Mouse (Mus musculus) myocyte (in vitro differentiated cells): ENCODE measurements at regions not wholly inside any gene's neighbourhood (a gene's known extent, or its start where the extent isn't known, plus 50 kb on each side); places are given as distances from the start of the nearest gene placed in this dataset.

Experiments used
- MAX ChIP-seq: IDR thresholded peaks from one replicate; pipeline ENCODE4 v1.6.1; 2011; ENCODE audit warnings: low read depth, mild to moderate bottlenecking, control low read depth
- MYOD1 ChIP-seq, 3 experiments: IDR thresholded peaks; one replicate each; pipeline ENCODE4 v1.6.1; 2011; ENCODE audit warnings: control low read depth in 2 of 3, low read depth in 2 of 3, mild to moderate bottlenecking in 2 of 3, moderate library complexity in 1 of 3; ENCODE audit not compliant: insufficient read length in 2 of 3, control insufficient read depth in 1 of 3
- MYOG ChIP-seq, 3 experiments: IDR thresholded peaks; one replicate each; pipeline ENCODE4 v1.6.1; 2011; ENCODE audit warnings: control low read depth in 2 of 3, low read depth in 2 of 3, mild to moderate bottlenecking in 2 of 3; ENCODE audit not compliant: insufficient read length in 2 of 3, control insufficient read depth in 1 of 3, insufficient read depth in 1 of 3
- POLR2A ChIP-seq: IDR thresholded peaks from one replicate; pipeline ENCODE4 v1.6.1; 2011; ENCODE audit warnings: low read depth, mild to moderate bottlenecking, control low read depth, moderate library complexity; ENCODE audit not compliant: insufficient read length
- TCF12 ChIP-seq: IDR thresholded peaks from one replicate; pipeline ENCODE4 v1.6.1; 2011; ENCODE audit warnings: mild to moderate bottlenecking, control low read depth; ENCODE audit not compliant: poor library complexity, insufficient read depth, severe bottlenecking
- USF1 ChIP-seq: IDR thresholded peaks from one replicate; pipeline ENCODE4 v1.6.1; 2011; ENCODE audit warnings: low read depth, mild to moderate bottlenecking, control low read depth, moderate library complexity

DNA sequence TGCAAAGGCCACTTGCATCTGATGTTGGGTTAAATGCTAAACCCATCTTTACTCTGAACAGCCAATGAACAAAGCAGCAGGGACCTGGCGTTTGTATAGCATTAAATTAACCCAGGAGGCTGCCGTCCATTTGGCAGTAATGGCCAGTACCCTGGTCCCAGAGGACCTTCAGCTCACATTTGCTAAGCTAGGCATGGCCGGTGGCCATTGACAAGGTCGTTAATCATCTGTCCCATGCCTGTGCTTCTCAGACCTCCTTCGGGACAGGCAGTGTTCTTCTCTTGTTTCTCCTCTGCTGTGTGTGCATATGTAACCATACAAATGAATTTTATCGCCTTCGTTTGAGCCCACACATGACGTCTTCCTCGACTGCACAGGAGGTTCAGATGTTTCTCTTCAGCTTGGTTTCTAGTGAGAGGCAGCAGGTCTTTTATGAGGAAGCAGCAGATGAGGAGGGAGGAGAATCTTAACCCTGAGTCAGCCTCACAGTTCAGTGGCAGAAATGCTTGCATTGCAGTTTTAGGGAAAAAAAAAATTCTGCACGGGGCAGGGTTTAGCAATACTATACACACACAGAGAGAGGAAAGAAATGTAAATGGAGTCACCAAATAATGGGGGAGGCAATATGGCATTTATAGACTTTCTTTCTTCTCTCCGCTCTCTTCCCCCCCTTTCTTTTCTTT lies 235.9 kb downstream of the Med10 start:
- TF ChIP-seq MYOG (IDR thresholded peaks at IDR 0.05; ENCODE audit: control insufficient read depth in 1 of 3, insufficient read depth in 1 of 3, insufficient read length in 2 of 3, low read depth in 2 of 3) (no peak), POLR2A (no peak), MAX (no peak), USF1 (no peak), TCF12 (no peak), MYOD1 (IDR thresholded peaks at IDR 0.05; ENCODE audit: control insufficient read depth in 1 of 3, insufficient read length in 2 of 3, low read depth in 2 of 3) (no peak)
